Mouse (Mus musculus) embryonic facial prominence, embryonic 13.5 days (tissue): Measurements from ENCODE around the gene Csf2rb. TPM values are rescaled to one million over a fixed set of nuclear protein-coding genes. Genes with fewer than 3 reads are reported as not detected.
"Not testable (repeated sequence)": the region's sequence is repeated elsewhere in the genome, so short reads cannot be mapped to it uniquely, and the experiment has no call there.

Experiments used
- ATAC-seq: fragments of 200-750 bp; cut with Nextera tagmentation; 2 replicates; pipeline ENCODE4 v1.8.0; 2017; ENCODE audit warnings: low read depth; ENCODE audit not compliant: insufficient number of reproducible peaks, insufficient read depth, low FRiP score, low TSS enrichment
- H3K27ac ChIP-seq: fragments of 300-500 bp; sonication (generic); 2 replicates; pipeline ENCODE4 v1.5.1; 2015; ENCODE audit warnings: moderate library complexity, mild to moderate bottlenecking, inconsistent platforms
- H3K27me3 ChIP-seq: fragments of 300-500 bp; sonication (generic); 2 replicates; pipeline ENCODE4 v1.6.1; 2015; ENCODE audit warnings: mild to moderate bottlenecking, inconsistent platforms
- H3K36me3 ChIP-seq: fragments of 300-500 bp; sonication (generic); 2 replicates; pipeline ENCODE4 v1.6.1; 2015; ENCODE audit warnings: mild to moderate bottlenecking, inconsistent platforms
- H3K4me1 ChIP-seq: fragments of 300-500 bp; sonication (generic); 2 replicates; pipeline ENCODE4 v1.6.1; 2015; ENCODE audit warnings: inconsistent platforms
- H3K4me2 ChIP-seq: fragments of 300-500 bp; sonication (generic); 2 replicates; pipeline ENCODE4 v1.6.1; 2015; ENCODE audit warnings: moderate library complexity, mild to moderate bottlenecking, inconsistent platforms
- H3K4me3 ChIP-seq: fragments of 300-500 bp; sonication (generic); 2 replicates; pipeline ENCODE4 v1.5.1; 2015; ENCODE audit warnings: mild to moderate bottlenecking, inconsistent platforms
- H3K9ac ChIP-seq: fragments of 300-500 bp; sonication (generic); 2 replicates; pipeline ENCODE4 v1.6.1; 2015; ENCODE audit warnings: mild to moderate bottlenecking, inconsistent platforms
- H3K9me3 ChIP-seq: fragments of 300-500 bp; sonication (generic); 2 replicates; pipeline ENCODE4 v1.6.1; 2016; ENCODE audit warnings: inconsistent platforms
- WGBS: fragments of 180-500 bp; shearing (Covaris S2); methylation state at CpG from one replicate; pipeline ENCODE4 v1.1.7; 2015; ENCODE audit warnings: mixed read lengths; 5-methylcytosine and 5-hydroxymethylcytosine counted together
- polyA plus RNA-seq: library from polyadenylated mRNA; unstranded; fragments of >200 nt; fragmentation: Nextera tagmentation; extraction: Ambion mirVana; gene quantifications from 2 replicates; pipeline ENCODE4 v1.2.1, GENCODE M21; 2015

The Csf2rb gene
- polyA plus RNA-seq, 1 experiment from 2014 or later, result 1.6 TPM

GRCm38 (mm10) chr15:78309865-78310264, 15.7 kb upstream of the Csf2rb start:
- Histone ChIP-seq H3K27me3 (no peaks in the 10 kb centered on the region), H3K4me2 (no peak overlapping the region), H3K9me3 (no peaks in the 10 kb centered on the region), H3K36me3 (no peaks in the 10 kb centered on the region), H3K4me3 (no peak overlapping the region), H3K27ac (no peak overlapping the region), H3K9ac (no peak overlapping the region), H3K4me1 (no peaks in the 10 kb centered on the region)
- 23% methylated on average over 5 of the region's 5 CpGs for WGBS
- ATAC-seq, result no peak

GRCm38 (mm10) chr15:78310971-78311370, 14.6 kb upstream of the Csf2rb start:
- Histone ChIP-seq H3K9ac (no peak overlapping the region), H3K9me3 (no peaks in the 10 kb centered on the region), H3K4me2 (no peak overlapping the region), H3K27ac (no peak overlapping the region), H3K4me1 (no peaks in the 10 kb centered on the region), H3K27me3 (no peaks in the 10 kb centered on the region), H3K4me3 (no peak overlapping the region), H3K36me3 (no peaks in the 10 kb centered on the region)
- no peak for ATAC-seq
- 74% methylated on average over 4 of the region's 4 CpGs for WGBS

- H3K4me2 ChIP-seq, H3K9me3 ChIP-seq, H3K4me3 ChIP-seq, H3K27me3 ChIP-seq, ATAC-seq, H3K9ac ChIP-seq, H3K27ac ChIP-seq, H3K36me3 ChIP-seq, H3K4me1 ChIP-seq: not testable (repeated sequence)
- 67% methylated on average over 4 of the region's 4 CpGs for WGBS
Observed at GRCm38 (mm10) chr15:78312421-78313233, 12.9 kb upstream of the Csf2rb start.

- H3K4me2 ChIP-seq, H3K4me1 ChIP-seq, H3K36me3 ChIP-seq, H3K27ac ChIP-seq, H3K9ac ChIP-seq, ATAC-seq, H3K9me3 ChIP-seq, H3K27me3 ChIP-seq, H3K4me3 ChIP-seq: not testable (repeated sequence)
- 85% methylated on average over 5 of the region's 5 CpGs for WGBS
Observed at GRCm38 (mm10) chr15:78313659-78314058, 11.9 kb upstream of the Csf2rb start.

GRCm38 (mm10) chr15:78318338-78319171, 7.0 kb upstream of the Csf2rb start:
- not testable (repeated sequence) for ATAC-seq, H3K4me1 ChIP-seq, H3K4me3 ChIP-seq, H3K27ac ChIP-seq, H3K27me3 ChIP-seq, H3K9me3 ChIP-seq, H3K4me2 ChIP-seq, H3K9ac ChIP-seq, H3K36me3 ChIP-seq
- 80% methylated on average over 2 of the region's 2 CpGs for WGBS

- H3K27ac ChIP-seq, result no peak overlapping the region
- 16% methylated on average over 5 of the region's 5 CpGs for WGBS
Observed at GRCm38 (mm10) chr15:78320825-78321496, 4.6 kb upstream of the Csf2rb start.

GRCm38 (mm10) chr15:78323366-78323765, 2.2 kb upstream of the Csf2rb start:
- Histone ChIP-seq H3K27me3 (no peaks in the 10 kb centered on the region), H3K4me3 (no peak overlapping the region), H3K36me3 (no peaks in the 10 kb centered on the region), H3K9ac (no peak overlapping the region), H3K4me1 (no peaks in the 10 kb centered on the region), H3K9me3 (no peaks in the 10 kb centered on the region), H3K4me2 (no peak overlapping the region), H3K27ac (no peak overlapping the region)
- WGBS, result 57% methylated on average over 1 of the region's 1 CpGs
- ATAC-seq, result no peak

More at GRCm38 (mm10) chr15:78320825-78321496, 4.6 kb upstream of the Csf2rb start:
- no peaks in the 10 kb centered on the region for H3K4me1 ChIP-seq
- H3K27me3 ChIP-seq, result no peaks in the 10 kb centered on the region
- no peak overlapping the region for H3K9ac ChIP-seq
- H3K9me3 ChIP-seq, result no peaks in the 10 kb centered on the region
- no peak overlapping the region for H3K4me3 ChIP-seq
- ATAC-seq, result 0 out of 2 replicates have a peak, but pooled peaks have one; percentile 81
- no peak overlapping the region for H3K4me2 ChIP-seq
- H3K36me3 ChIP-seq, result no peaks in the 10 kb centered on the region

GRCm38 (mm10) chr15:78324294-78324693, 1.3 kb upstream of the Csf2rb start:
- Histone ChIP-seq H3K9ac (no peak overlapping the region), H3K36me3 (no peaks in the 10 kb centered on the region), H3K9me3 (no peaks in the 10 kb centered on the region), H3K4me2 (no peak overlapping the region), H3K4me3 (no peak overlapping the region), H3K4me1 (no peaks in the 10 kb centered on the region), H3K27me3 (no peaks in the 10 kb centered on the region), H3K27ac (no peak overlapping the region)
- 86% methylated on average over 2 of the region's 2 CpGs for WGBS
- no peak for ATAC-seq

GRCm38 (mm10) chr15:78326747-78327146, 1.2 kb downstream of the Csf2rb start:
- no peaks in the 10 kb centered on the region for H3K9me3 ChIP-seq
- no peaks in the 10 kb centered on the region for H3K36me3 ChIP-seq
- H3K9ac ChIP-seq, result no peak overlapping the region
- H3K4me2 ChIP-seq, result no peak overlapping the region
- H3K27ac ChIP-seq, result no peak overlapping the region
- 82% methylated on average over 10 of the region's 10 CpGs for WGBS
- ATAC-seq, result no peak
- no peak overlapping the region for H3K4me3 ChIP-seq
- no peaks in the 10 kb centered on the region for H3K4me1 ChIP-seq
- no peaks in the 10 kb centered on the region for H3K27me3 ChIP-seq

GRCm38 (mm10) chr15:78327753-78328341, 2.3 kb downstream of the Csf2rb start:
- not testable (repeated sequence) for H3K27ac ChIP-seq, H3K27me3 ChIP-seq, H3K4me2 ChIP-seq, H3K36me3 ChIP-seq, H3K9ac ChIP-seq, H3K4me1 ChIP-seq, H3K9me3 ChIP-seq, H3K4me3 ChIP-seq, ATAC-seq
- WGBS, result 81% methylated on average over 6 of the region's 6 CpGs

- Histone ChIP-seq H3K27ac (no peak overlapping the region), H3K9ac (no peak overlapping the region), H3K4me1 (no peaks in the 10 kb centered on the region), H3K9me3 (no peaks in the 10 kb centered on the region), H3K4me3 (no peak overlapping the region), H3K27me3 (no peaks in the 10 kb centered on the region), H3K36me3 (no peaks in the 10 kb centered on the region), H3K4me2 (no peak overlapping the region)
- 85% methylated on average over 3 of the region's 3 CpGs for WGBS
- no peak for ATAC-seq
Observed at GRCm38 (mm10) chr15:78328520-78329097, 3.1 kb downstream of the Csf2rb start.
